Mouse (Mus musculus): Measurements from ENCODE around the gene Slit2.
A peak's percentile ranks its signal among the peaks of the same experiment; 100 is the strongest.

Slit2 gene

GRCm38 (mm10) chr5:47982941-47983701 lies at the start of gene Slit2:
Slit2 (plus strand) TSS chr5:47983138.
- peak; percentile 35 for DNase-seq (ENCODE audit: low spot score)

- DNase-seq (ENCODE audit: low spot score): no peak
Observed at GRCm38 (mm10) chr5:47938586-47939372, 44.2 kb upstream of the Slit2 start.

GRCm38 (mm10) chr5:47956451-47956850 lies 26.5 kb upstream of the Slit2 start:
- no peak for DNase-seq (ENCODE audit: low spot score)

- no peak for DNase-seq (ENCODE audit: low spot score)
Observed at GRCm38 (mm10) chr5:47975795-47976194, 7.1 kb upstream of the Slit2 start.

- no peak for DNase-seq (ENCODE audit: low spot score)
Observed at GRCm38 (mm10) chr5:47979371-47979770, 3.6 kb upstream of the Slit2 start.

- DNase-seq (ENCODE audit: low spot score): no peak
Observed at GRCm38 (mm10) chr5:47980459-47980858, 2.5 kb upstream of the Slit2 start.

GRCm38 (mm10) chr5:47981951-47982350 lies 987 bp upstream of the Slit2 start:
- DNase-seq (ENCODE audit: low spot score): no peak

GRCm38 (mm10) chr5:47983746-47984583 lies 1.0 kb downstream of the Slit2 start:
- no peak for DNase-seq (ENCODE audit: low spot score)

- peak; percentile 9 for DNase-seq (ENCODE audit: low spot score)
Observed at GRCm38 (mm10) chr5:47984584-47985197, 1.8 kb downstream of the Slit2 start.

GRCm38 (mm10) chr5:47985198-47985631 lies 2.3 kb downstream of the Slit2 start:
- no peak for DNase-seq (ENCODE audit: low spot score)

- DNase-seq (ENCODE audit: low spot score): peak; percentile 16
Observed at GRCm38 (mm10) chr5:47985901-47986670, 3.1 kb downstream of the Slit2 start.

- DNase-seq (ENCODE audit: low spot score): no peak
Observed at GRCm38 (mm10) chr5:47990926-47991325, 8.0 kb downstream of the Slit2 start.

GRCm38 (mm10) chr5:48003708-48004415 lies 20.9 kb downstream of the Slit2 start:
- no peak for DNase-seq (ENCODE audit: low spot score)

GRCm38 (mm10) chr5:48005533-48005932 lies 22.6 kb downstream of the Slit2 start:
- no peak for DNase-seq (ENCODE audit: low spot score)

- DNase-seq (ENCODE audit: low spot score): no peak
Observed at GRCm38 (mm10) chr5:48006059-48006458, 23.1 kb downstream of the Slit2 start.

GRCm38 (mm10) chr5:48023441-48023840 lies 40.5 kb downstream of the Slit2 start:
- DNase-seq (ENCODE audit: low spot score): no peak

GRCm38 (mm10) chr5:48034875-48035274 lies 51.9 kb downstream of the Slit2 start:
- no peak for DNase-seq (ENCODE audit: low spot score)

GRCm38 (mm10) chr5:48038033-48038432 lies 55.1 kb downstream of the Slit2 start:
- peak; percentile 14 for DNase-seq (ENCODE audit: low spot score)

- DNase-seq (ENCODE audit: low spot score): no peak
Observed at GRCm38 (mm10) chr5:48048986-48049751, 66.2 kb downstream of the Slit2 start.

Data from layer of hippocampus, adult 11-12 months (tissue).